Mouse (Mus musculus): ENCODE results near the gene Ostf1. TPM values are rescaled to one million over a fixed set of nuclear protein-coding genes. Genes with fewer than 3 reads are reported as not detected.

The Ostf1 gene
- polyA plus RNA-seq, 1 experiment from 2014 or later, result 46.5 TPM

GRCm38 (mm10) chr19:18655999-18656398 is 24.4 kb upstream of the Ostf1 start:
- no peaks in the 10 kb centered on the region for H3K27me3 ChIP-seq
- ATAC-seq (ENCODE audit: low FRiP score), result no peak
- no peak overlapping the region for H3K27ac ChIP-seq
- H3K36me3 ChIP-seq, result no peaks in the 10 kb centered on the region
- no peaks in the 10 kb centered on the region for H3K4me1 ChIP-seq
- 92% methylated on average over 7 of the region's 7 CpGs for WGBS
- H3K4me3 ChIP-seq, result no peak overlapping the region
- no peak overlapping the region for H3K4me2 ChIP-seq (replicated peaks)
- no peaks in the 10 kb centered on the region for H3K9me3 ChIP-seq (replicated peaks)
- H3K9ac ChIP-seq, result no peak overlapping the region

DNA sequence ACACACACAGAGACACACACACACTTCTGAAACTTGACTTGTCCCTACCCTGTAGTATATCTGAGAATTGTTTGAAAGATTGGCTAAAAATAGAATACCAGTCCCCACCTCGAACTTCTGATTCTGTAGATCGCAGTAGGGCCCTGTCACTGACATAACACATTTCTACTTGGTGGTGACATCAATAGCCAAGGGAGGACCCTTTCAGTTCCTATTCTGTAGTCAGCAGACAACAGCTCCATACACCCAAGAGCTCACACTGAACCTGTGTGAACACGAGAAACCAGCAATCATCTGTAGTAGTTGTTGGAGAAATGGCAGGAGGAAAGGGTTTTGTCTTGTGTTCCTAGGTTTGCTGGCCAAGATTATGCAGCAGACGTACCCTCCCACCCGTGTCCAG is 23.4 kb upstream of the Ostf1 start:
- Histone ChIP-seq H3K4me2 (replicated peaks) (no peak overlapping the region), H3K4me1 (no peaks in the 10 kb centered on the region), H3K27ac (no peak overlapping the region), H3K36me3 (no peaks in the 10 kb centered on the region), H3K4me3 (no peak overlapping the region), H3K27me3 (no peaks in the 10 kb centered on the region), H3K9ac (no peak overlapping the region), H3K9me3 (replicated peaks) (no peaks in the 10 kb centered on the region)
- no peak for ATAC-seq (ENCODE audit: low FRiP score)
- WGBS, result 86% methylated on average over 5 of the region's 5 CpGs

DNA sequence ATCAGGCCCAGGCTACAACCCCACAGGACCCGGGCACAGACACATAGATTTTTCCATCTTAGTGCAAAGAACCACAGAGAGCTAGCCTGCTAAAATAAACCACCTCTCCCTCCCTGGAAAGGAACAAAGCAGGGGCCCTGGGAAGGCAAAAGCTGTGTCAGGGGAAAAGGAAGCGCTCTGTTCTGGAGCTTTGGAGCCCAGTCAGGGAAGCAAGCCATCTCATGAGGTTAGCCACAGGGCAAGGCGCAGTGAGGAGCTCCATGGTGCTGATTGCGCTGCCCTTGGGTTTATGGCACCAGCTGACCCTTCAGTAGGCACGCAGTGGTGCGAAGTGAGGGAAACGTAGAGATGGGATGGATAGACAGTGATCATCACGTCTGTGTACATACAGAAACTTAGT is 22.7 kb upstream of the Ostf1 start:
- no peaks in the 10 kb centered on the region for H3K9me3 ChIP-seq (replicated peaks)
- no peak overlapping the region for H3K4me2 ChIP-seq (replicated peaks)
- 89% methylated on average over 8 of the region's 8 CpGs for WGBS
- no peaks in the 10 kb centered on the region for H3K36me3 ChIP-seq
- no peak for ATAC-seq (ENCODE audit: low FRiP score)
- H3K27me3 ChIP-seq, result no peaks in the 10 kb centered on the region
- no peaks in the 10 kb centered on the region for H3K4me1 ChIP-seq
- H3K9ac ChIP-seq, result no peak overlapping the region
- no peak overlapping the region for H3K4me3 ChIP-seq
- no peak overlapping the region for H3K27ac ChIP-seq

- no peak for ATAC-seq (ENCODE audit: low FRiP score)
- Histone ChIP-seq H3K27me3 (no peaks in the 10 kb centered on the region), H3K4me1 (no peaks in the 10 kb centered on the region), H3K4me3 (no peak overlapping the region), H3K36me3 (no peaks in the 10 kb centered on the region), H3K9me3 (replicated peaks) (no peaks in the 10 kb centered on the region), H3K9ac (no peak overlapping the region), H3K27ac (no peak overlapping the region), H3K4me2 (replicated peaks) (no peak overlapping the region)
- 84% methylated on average over 6 of the region's 6 CpGs for WGBS
Observed at GRCm38 (mm10) chr19:18653058-18653457, 21.4 kb upstream of the Ostf1 start.

- no peaks in the 10 kb centered on the region for H3K4me1 ChIP-seq
- WGBS, result 76% methylated on average over 4 of the region's 4 CpGs
- H3K9ac ChIP-seq, result no peak overlapping the region
- ATAC-seq (ENCODE audit: low FRiP score), result no peak
- no peak overlapping the region for H3K27ac ChIP-seq
- no peaks in the 10 kb centered on the region for H3K36me3 ChIP-seq
- no peak overlapping the region for H3K4me2 ChIP-seq (replicated peaks)
- no peaks in the 10 kb centered on the region for H3K27me3 ChIP-seq
- no peaks in the 10 kb centered on the region for H3K9me3 ChIP-seq (replicated peaks)
- no peak overlapping the region for H3K4me3 ChIP-seq
Observed at GRCm38 (mm10) chr19:18652592-18652991, 21.0 kb upstream of the Ostf1 start.

DNA sequence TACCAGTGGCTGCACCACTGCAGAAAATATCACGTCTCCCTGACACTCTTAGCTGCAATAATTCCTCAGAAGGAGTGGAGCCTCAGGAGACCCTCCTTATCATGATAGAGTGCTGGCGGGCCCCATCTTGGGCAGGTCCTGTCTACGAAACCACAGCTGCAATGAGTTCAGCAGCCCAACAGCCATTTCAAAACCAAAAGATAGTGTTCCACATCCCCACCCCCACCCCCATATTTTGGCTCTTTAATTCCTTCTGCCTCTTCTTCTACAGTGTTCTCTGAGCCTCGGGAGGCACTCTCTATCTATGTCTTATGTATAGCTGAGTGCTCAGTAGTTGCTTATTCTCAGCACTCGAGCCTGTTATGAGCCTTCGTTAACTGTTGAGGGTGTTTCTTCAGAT is 18.9 kb upstream of the Ostf1 start:
- no peaks in the 10 kb centered on the region for H3K27me3 ChIP-seq
- no peak overlapping the region for H3K4me3 ChIP-seq
- no peak overlapping the region for H3K4me2 ChIP-seq (replicated peaks)
- H3K36me3 ChIP-seq, result no peaks in the 10 kb centered on the region
- 87% methylated on average over 6 of the region's 6 CpGs for WGBS
- no peaks in the 10 kb centered on the region for H3K9me3 ChIP-seq (replicated peaks)
- H3K9ac ChIP-seq, result no peak overlapping the region
- H3K4me1 ChIP-seq, result no peaks in the 10 kb centered on the region
- no peak overlapping the region for H3K27ac ChIP-seq
- ATAC-seq (ENCODE audit: low FRiP score), result no peak

DNA sequence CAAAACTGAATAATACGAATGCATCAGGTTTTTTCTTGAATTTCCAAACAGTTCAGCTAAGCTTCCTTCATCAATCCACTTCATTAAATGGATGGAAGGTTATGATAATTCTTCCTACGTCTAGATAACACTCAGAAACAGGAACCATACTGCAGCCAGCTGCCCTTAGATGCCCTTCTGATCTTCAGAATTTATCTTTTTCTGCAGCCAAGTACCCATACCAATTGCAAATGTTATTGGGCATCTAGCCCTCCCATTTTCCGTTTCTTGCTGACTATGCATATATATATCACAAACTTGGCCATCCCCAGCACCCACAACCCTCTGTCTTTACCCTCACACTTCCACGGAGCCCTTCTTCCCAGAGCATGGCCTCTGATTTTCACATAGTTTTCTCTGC is 18.3 kb upstream of the Ostf1 start:
- Histone ChIP-seq H3K4me3 (no peak overlapping the region), H3K4me1 (no peaks in the 10 kb centered on the region), H3K27me3 (no peaks in the 10 kb centered on the region), H3K9ac (no peak overlapping the region), H3K27ac (no peak overlapping the region), H3K36me3 (no peaks in the 10 kb centered on the region), H3K4me2 (replicated peaks) (no peak overlapping the region), H3K9me3 (replicated peaks) (no peaks in the 10 kb centered on the region)
- WGBS, result 88% methylated on average over 4 of the region's 4 CpGs
- no peak for ATAC-seq (ENCODE audit: low FRiP score)

DNA sequence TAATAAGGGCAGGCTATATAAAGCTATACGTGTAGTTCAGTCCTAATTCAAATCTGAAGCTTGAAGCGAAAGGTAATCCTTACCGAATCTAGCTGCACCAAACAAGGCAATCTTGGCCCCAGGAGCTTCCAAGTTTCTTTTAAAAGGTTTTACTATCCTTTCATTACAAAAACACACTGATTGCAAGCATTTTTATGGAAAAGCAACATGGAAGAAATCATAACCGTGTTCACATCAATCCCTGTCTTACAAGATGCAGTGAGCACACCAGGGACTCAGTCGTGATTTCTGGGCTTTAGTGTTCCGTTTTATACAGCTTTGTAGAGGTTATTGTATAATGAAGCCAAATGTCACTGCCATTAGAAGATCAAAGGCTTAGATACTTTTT is 16.9 kb upstream of the Ostf1 start:
- H3K4me3 ChIP-seq, result no peak overlapping the region
- 87% methylated on average over 6 of the region's 6 CpGs for WGBS

DNA sequence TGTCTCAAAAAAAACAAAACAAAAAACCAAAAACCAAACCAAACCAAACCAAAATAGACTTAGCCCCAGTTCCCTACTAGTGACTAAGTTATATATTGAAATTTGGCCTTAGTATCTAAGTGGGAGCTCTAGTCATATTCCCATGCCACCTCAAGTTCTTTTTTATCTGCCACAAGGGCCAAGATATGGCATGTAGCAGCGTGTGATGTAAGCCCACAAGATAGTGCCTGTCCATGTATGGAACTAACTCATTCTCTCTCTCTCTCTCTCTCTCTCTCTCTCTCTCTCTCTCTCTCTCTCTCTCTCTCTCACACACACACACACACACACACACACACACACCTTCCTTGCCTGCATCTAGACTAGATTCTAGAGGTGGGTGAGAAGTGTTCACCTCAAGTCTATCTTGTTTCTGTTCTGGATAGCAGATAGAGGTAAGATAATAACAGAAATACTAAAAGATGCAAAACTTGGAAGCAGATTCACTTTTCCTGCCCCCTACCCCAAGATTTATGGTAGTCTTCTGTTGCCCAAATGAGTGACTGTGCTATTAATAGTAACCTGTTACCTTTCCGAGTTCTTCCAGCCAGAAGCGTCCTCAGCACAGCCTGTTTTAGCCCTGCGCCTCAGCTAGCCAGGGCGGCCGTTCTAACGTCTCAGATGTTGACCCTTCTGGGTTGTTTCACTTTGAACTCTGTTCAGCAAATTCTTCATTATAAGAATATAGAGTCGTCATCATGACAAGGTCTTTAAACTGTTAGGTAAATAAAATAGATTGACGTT is 16.3 kb upstream of the Ostf1 start:
- H3K9me3 ChIP-seq (replicated peaks), result no peaks in the 10 kb centered on the region
- no peak for ATAC-seq (ENCODE audit: low FRiP score)
- H3K27ac ChIP-seq, result no peak overlapping the region
- no peak overlapping the region for H3K4me2 ChIP-seq (replicated peaks)
- H3K4me3 ChIP-seq, result no peak overlapping the region
- H3K27me3 ChIP-seq, result no peaks in the 10 kb centered on the region
- 84% methylated on average over 9 of the region's 9 CpGs for WGBS
- H3K36me3 ChIP-seq, result no peaks in the 10 kb centered on the region
- H3K4me1 ChIP-seq, result no peaks in the 10 kb centered on the region
- H3K9ac ChIP-seq, result no peak overlapping the region

More for the DNA sequence above, 16.9 kb upstream of the Ostf1 start:
- Histone ChIP-seq H3K4me2 (replicated peaks) (no peak overlapping the region), H3K4me1 (no peaks in the 10 kb centered on the region), H3K27ac (no peak overlapping the region), H3K36me3 (no peaks in the 10 kb centered on the region), H3K27me3 (no peaks in the 10 kb centered on the region), H3K9me3 (replicated peaks) (no peaks in the 10 kb centered on the region), H3K9ac (no peak overlapping the region)
- no peak for ATAC-seq (ENCODE audit: low FRiP score)

DNA sequence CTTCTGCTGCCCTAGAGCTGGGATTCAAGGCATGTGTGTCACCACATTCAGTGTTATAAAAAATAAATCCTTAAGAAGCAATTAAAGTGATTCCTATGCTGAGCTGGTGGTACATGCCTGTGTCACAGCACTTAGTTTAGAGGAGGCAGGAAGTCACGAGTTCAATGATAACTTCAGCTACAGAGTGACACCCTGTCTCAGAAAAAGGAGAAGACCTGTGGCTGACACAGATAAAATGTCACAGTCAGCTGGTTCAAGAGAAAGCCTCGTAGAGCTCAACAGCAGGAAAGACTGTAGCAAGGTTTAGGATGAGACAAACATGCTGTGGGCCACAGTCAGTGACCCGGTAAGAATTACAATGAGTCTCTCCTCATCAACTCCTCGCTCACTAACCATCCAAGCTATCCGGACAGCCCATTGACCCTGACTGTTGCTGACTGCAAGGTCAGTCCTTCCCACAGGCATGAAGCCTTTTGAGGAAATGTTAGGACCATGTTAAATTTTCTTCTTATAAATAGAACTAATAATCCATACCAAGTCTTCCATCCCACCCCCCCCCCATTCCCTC is 15.3 kb upstream of the Ostf1 start:
- Histone ChIP-seq H3K4me2 (replicated peaks) (no peak overlapping the region), H3K36me3 (no peaks in the 10 kb centered on the region), H3K4me1 (no peaks in the 10 kb centered on the region), H3K27me3 (no peaks in the 10 kb centered on the region), H3K4me3 (no peak overlapping the region), H3K9me3 (replicated peaks) (no peaks in the 10 kb centered on the region), H3K9ac (no peak overlapping the region), H3K27ac (no peak overlapping the region)
- no peak for ATAC-seq (ENCODE audit: low FRiP score)
- WGBS, result 50% methylated on average over 5 of the region's 5 CpGs

DNA sequence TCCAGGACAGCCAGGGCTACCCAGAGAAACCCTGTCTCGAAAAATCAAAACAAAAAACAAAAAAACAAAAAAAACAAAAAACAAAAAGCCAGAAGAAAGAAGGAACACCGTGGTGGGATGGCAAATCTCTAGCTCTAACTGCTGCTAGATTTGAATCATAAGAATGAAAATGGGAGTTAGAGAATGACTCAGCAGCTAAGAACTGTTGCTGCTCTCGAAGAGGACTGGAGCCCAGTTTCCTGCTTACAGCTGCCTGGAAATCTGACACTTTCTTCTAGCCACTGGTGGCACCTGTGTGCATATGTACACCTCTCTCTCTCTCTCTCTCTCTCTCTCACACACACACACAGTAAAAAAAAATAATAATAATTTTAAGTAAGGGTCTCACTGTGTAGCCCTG is 14.8 kb upstream of the Ostf1 start:
- Histone ChIP-seq H3K4me1 (no peaks in the 10 kb centered on the region), H3K9me3 (replicated peaks) (no peaks in the 10 kb centered on the region), H3K4me3 (no peak overlapping the region), H3K27me3 (no peaks in the 10 kb centered on the region), H3K27ac (no peak overlapping the region), H3K36me3 (no peaks in the 10 kb centered on the region), H3K4me2 (replicated peaks) (no peak overlapping the region), H3K9ac (no peak overlapping the region)
- no peak for ATAC-seq (ENCODE audit: low FRiP score)
- WGBS, result 72% methylated on average over 3 of the region's 3 CpGs

- no peak overlapping the region for H3K4me2 ChIP-seq (replicated peaks)
- H3K27ac ChIP-seq, result no peak overlapping the region
- WGBS, result 80% methylated on average over 6 of the region's 6 CpGs
- H3K9ac ChIP-seq, result no peak overlapping the region
- no peak for ATAC-seq (ENCODE audit: low FRiP score)
- H3K9me3 ChIP-seq (replicated peaks), result no peaks in the 10 kb centered on the region
- H3K27me3 ChIP-seq, result no peaks in the 10 kb centered on the region
- H3K4me1 ChIP-seq, result no peaks in the 10 kb centered on the region
- H3K4me3 ChIP-seq, result no peak overlapping the region
- no peaks in the 10 kb centered on the region for H3K36me3 ChIP-seq
Observed at GRCm38 (mm10) chr19:18644084-18644483, 12.5 kb upstream of the Ostf1 start.

DNA sequence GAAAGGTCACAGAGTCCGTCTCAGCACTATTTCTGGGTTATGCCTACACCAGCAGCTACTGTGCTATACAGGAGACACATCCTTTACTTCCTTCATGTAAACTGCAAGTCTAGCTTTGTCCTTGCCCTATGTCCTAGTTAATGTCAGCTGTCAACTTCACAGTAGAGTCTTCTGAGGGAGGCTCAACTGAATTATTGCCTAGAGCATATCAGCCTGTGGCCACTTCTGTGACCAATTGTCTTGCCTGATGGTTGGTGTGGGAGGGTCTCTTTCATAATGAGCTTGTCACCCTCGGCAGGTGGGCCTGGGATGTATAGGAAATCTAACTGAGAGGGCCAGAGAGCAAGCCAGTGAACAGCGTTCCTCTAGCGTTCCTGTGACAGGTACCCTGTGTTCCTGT is 11.8 kb upstream of the Ostf1 start:
- Histone ChIP-seq H3K9me3 (replicated peaks) (no peaks in the 10 kb centered on the region), H3K27ac (no peak overlapping the region), H3K4me3 (no peak overlapping the region), H3K4me2 (replicated peaks) (no peak overlapping the region), H3K36me3 (no peaks in the 10 kb centered on the region), H3K27me3 (no peaks in the 10 kb centered on the region), H3K9ac (no peak overlapping the region), H3K4me1 (no peaks in the 10 kb centered on the region)
- ATAC-seq (ENCODE audit: low FRiP score), result no peak
- 49% methylated on average over 4 of the region's 4 CpGs for WGBS
